Mouse (Mus musculus) limb, embryonic 15.5 days (tissue): Measurements from ENCODE around the gene Daam2. TPM values are rescaled to one million over a fixed set of nuclear protein-coding genes. Genes with fewer than 3 reads are reported as not detected.
A peak's percentile ranks its signal among the peaks of the same experiment; 100 is the strongest.

Source experiments
- ATAC-seq: fragments of 200-750 bp; cut with Nextera tagmentation; 2 replicates; pipeline ENCODE4 v1.8.0; 2017; ENCODE audit warnings: low read depth, moderate TSS enrichment; ENCODE audit not compliant: insufficient number of reproducible peaks, low FRiP score, low TSS enrichment
- H3K27ac ChIP-seq: fragments of 300-500 bp; sonication (generic); 2 replicates; pipeline ENCODE4 v1.5.1; 2015; ENCODE audit warnings: moderate library complexity, mild to moderate bottlenecking, inconsistent platforms
- H3K27me3 ChIP-seq: fragments of 300-500 bp; sonication (generic); 2 replicates; pipeline ENCODE4 v1.6.1; 2015; ENCODE audit warnings: inconsistent platforms
- H3K36me3 ChIP-seq: fragments of 300-500 bp; sonication (generic); 2 replicates; pipeline ENCODE4 v1.6.1; 2015; ENCODE audit warnings: inconsistent platforms
- H3K4me1 ChIP-seq: fragments of 300-500 bp; sonication (generic); 2 replicates; pipeline ENCODE4 v1.6.1; 2015; ENCODE audit warnings: inconsistent platforms
- H3K4me2 ChIP-seq: fragments of 300-500 bp; sonication (generic); 2 replicates; pipeline ENCODE4 v1.6.1; 2015; ENCODE audit warnings: mild to moderate bottlenecking, inconsistent platforms
- H3K4me3 ChIP-seq: fragments of 300-500 bp; sonication (generic); 2 replicates; pipeline ENCODE4 v1.5.1; 2015; ENCODE audit warnings: mild to moderate bottlenecking, inconsistent platforms
- H3K9ac ChIP-seq: fragments of 300-500 bp; sonication (generic); 2 replicates; pipeline ENCODE4 v1.6.1; 2015; ENCODE audit warnings: inconsistent platforms
- H3K9me3 ChIP-seq: fragments of 300-500 bp; sonication (generic); 2 replicates; pipeline ENCODE4 v1.6.1; 2016; ENCODE audit warnings: inconsistent platforms
- WGBS: fragments of 180-500 bp; shearing (Covaris S2); methylation state at CpG from one replicate; pipeline ENCODE4 v1.1.7; 2015; 5-methylcytosine and 5-hydroxymethylcytosine counted together
- polyA plus RNA-seq: library from polyadenylated mRNA; unstranded; fragments of >200 nt; fragmentation: Nextera tagmentation; extraction: Ambion mirVana; gene quantifications from 2 replicates; pipeline ENCODE4 v1.2.1, GENCODE M21; 2015

Daam2 gene
- polyA plus RNA-seq, 1 experiment from 2014 or later, result 9.9 TPM

DNA sequence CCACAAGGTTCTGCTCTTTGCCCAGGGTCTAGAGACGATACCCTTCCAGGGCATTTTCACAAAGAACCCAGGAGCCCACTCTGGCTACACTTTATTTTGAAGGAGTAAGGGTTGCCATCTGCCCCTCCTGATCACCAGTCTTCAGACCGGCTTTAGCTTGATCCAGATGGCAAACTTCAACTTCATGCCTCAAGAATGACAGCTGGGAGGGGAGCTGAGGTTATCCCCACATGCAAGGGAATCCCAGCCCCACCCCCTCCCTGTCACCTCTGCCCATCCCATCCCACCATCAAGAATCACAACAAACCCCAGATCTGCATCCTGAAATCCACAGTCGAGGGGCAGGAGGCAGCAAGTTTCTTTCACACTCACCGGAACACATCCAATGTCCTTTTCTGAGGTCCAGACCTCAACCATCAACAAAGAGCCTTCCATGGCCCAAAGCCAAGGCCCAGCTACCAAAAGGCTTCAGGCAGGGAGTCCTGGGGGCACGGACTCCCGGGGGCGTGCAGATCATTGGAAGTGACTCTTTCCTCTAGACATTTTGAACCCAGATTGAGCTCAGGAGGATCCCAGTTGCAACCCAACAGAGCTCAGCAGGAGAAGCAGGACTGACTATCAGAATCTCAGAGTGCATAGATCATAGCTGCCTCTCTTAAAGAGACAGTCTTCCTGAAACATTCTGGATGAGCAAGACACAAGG lies 35.5 kb downstream of the Daam2 start:
- H3K27ac ChIP-seq, result no peak overlapping the region
- H3K9ac ChIP-seq, result no peak overlapping the region
- H3K4me2 ChIP-seq, result no peak overlapping the region
- no peaks in the 10 kb centered on the region for H3K36me3 ChIP-seq
- peaks cover 9% of the 10 kb centered on the region; the same call in 1 of the 2 replicates for H3K4me1 ChIP-seq
- H3K27me3 ChIP-seq, result no peaks in the 10 kb centered on the region
- no peaks in the 10 kb centered on the region for H3K9me3 ChIP-seq
- no peak for ATAC-seq
- no peak overlapping the region for H3K4me3 ChIP-seq
- WGBS, result 69% methylated on average over 7 of the region's 7 CpGs

DNA sequence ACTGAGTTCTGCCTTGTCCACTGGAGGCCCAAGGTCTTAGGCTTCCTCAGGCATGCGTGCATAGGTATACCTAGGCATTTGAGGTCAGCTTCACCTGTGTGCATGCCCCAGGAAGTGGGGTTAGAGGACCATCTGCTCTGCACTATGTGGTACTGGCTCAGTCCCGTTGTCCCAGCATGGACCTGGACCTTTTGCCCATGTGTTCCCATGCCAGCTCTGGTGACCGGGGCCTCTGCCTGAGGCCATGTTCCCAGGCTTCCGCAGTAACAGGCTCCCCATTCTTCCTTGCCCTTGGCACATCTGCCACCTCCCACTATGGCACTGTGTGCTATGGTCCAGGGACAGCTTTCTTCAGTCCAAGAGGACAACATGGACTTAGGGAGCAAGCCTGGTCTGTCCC lies 36.1 kb downstream of the Daam2 start:
- Histone ChIP-seq H3K27ac (no peak overlapping the region), H3K4me3 (no peak overlapping the region), H3K27me3 (no peaks in the 10 kb centered on the region), H3K9ac (no peak overlapping the region), H3K36me3 (no peaks in the 10 kb centered on the region), H3K4me2 (no peak overlapping the region), H3K4me1 (peaks cover 9% of the 10 kb centered on the region; the same call in 1 of the 2 replicates), H3K9me3 (no peaks in the 10 kb centered on the region)
- ATAC-seq, result no peak
- 81% methylated on average over 4 of the region's 4 CpGs for WGBS

DNA sequence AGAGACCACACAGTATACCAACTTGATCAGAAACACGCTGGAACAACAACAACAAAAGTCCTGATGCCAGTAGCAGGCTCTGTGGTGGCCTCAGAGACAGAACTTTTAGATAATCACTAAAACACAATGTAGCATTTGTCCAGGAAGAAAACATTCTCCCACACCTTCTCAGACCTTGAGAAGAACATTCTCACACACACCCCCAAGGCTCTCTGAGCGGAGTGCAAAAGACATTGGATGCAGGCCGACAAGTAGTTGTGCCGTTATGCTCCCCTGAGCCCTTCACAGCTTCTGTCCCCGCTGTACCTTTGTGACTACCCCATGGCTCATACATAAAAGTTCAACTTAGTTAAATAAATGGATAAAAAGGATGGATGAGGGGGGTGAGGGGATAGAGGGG lies 37.6 kb downstream of the Daam2 start:
- no peak for ATAC-seq
- H3K4me2 ChIP-seq, result no peak overlapping the region
- H3K9ac ChIP-seq, result no peak overlapping the region
- WGBS, result 81% methylated on average over 5 of the region's 5 CpGs
- peaks cover 13% of the 10 kb centered on the region; the same call in 1 of the 2 replicates for H3K4me1 ChIP-seq
- no peaks in the 10 kb centered on the region for H3K36me3 ChIP-seq
- H3K9me3 ChIP-seq, result no peaks in the 10 kb centered on the region
- no peaks in the 10 kb centered on the region for H3K27me3 ChIP-seq
- no peak overlapping the region for H3K4me3 ChIP-seq
- no peak overlapping the region for H3K27ac ChIP-seq

DNA sequence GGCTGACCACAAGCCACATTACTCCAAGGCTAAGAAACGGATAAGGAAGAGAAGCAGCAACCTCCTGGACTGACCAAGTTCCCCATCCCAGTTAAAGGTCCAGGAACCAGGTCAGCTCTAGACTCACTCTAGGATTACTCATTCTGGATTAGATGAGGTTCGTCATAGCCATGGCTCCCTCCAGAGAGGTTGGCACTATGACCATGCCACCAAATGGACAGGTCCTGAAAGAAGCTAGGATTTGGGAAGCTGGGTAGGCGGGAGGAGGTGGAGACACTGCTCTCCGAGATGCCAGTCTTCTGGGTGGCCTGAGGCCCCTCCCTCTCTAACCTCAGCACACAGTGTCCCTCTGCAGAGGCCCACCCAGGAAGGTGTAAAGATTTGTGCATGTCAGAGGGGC lies 38.2 kb downstream of the Daam2 start:
- Histone ChIP-seq H3K4me1 (peaks cover 13% of the 10 kb centered on the region; the same call in 1 of the 2 replicates), H3K9me3 (no peaks in the 10 kb centered on the region), H3K9ac (no peak overlapping the region), H3K4me3 (no peak overlapping the region), H3K4me2 (no peak overlapping the region), H3K27me3 (no peaks in the 10 kb centered on the region), H3K27ac (no peak overlapping the region), H3K36me3 (no peaks in the 10 kb centered on the region)
- no peak for ATAC-seq
- 82% methylated on average over 4 of the region's 4 CpGs for WGBS

DNA sequence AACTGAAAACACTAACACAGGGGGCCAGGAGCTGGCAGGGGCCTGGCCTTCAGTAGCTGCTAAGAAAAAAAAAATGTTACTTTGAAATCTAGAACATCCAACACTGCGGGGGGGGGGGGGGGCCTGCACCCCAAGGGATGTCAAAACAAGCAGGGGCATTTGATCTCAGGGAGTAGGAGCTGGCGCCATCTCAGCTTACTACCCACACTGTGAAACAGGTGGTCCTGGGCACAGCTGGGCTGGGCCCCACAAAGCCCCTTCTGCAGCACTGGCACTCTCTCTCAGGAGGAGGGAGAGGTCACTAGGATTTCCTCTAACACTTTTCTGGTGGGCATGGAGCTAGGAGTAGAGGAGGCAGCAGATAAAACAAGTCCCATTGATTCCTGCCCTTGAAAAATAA lies 39.6 kb downstream of the Daam2 start:
- 60% methylated on average over 2 of the region's 2 CpGs for WGBS
- Histone ChIP-seq H3K4me2 (no peak overlapping the region), H3K9me3 (no peaks in the 10 kb centered on the region), H3K27me3 (no peaks in the 10 kb centered on the region), H3K36me3 (no peaks in the 10 kb centered on the region), H3K4me3 (no peak overlapping the region), H3K4me1 (peaks cover 20% of the 10 kb centered on the region; the same call in 1 of the 2 replicates), H3K9ac (no peak overlapping the region), H3K27ac (no peak overlapping the region)
- no peak for ATAC-seq

DNA sequence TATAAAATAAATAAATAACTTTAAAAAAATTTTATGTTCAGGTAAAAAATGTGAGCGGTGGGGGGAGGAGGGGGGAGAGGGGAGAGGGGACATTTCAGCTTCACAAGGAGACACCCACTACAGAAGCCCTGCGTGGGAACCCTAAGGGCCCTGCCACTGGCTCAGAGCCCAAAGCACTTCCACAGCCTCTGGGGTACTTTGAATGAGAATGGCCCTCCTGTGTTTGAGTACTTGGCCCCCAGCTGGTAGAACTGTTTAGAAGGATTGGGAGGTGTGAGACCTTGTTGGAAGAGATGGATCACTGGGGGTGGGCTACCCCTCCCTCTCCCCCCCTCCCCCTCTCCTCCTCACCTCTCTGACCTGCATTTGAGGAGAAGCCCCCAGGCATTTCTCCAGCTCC lies 41.7 kb downstream of the Daam2 start:
- Histone ChIP-seq H3K4me1 (peaks cover 20% of the 10 kb centered on the region; the same call in 1 of the 2 replicates), H3K27me3 (no peaks in the 10 kb centered on the region), H3K4me3 (no peak overlapping the region), H3K9ac (no peak overlapping the region), H3K4me2 (no peak overlapping the region), H3K27ac (no peak overlapping the region), H3K36me3 (no peaks in the 10 kb centered on the region), H3K9me3 (no peaks in the 10 kb centered on the region)
- WGBS, result 43% methylated on average over 2 of the region's 2 CpGs
- ATAC-seq, result no peak

DNA sequence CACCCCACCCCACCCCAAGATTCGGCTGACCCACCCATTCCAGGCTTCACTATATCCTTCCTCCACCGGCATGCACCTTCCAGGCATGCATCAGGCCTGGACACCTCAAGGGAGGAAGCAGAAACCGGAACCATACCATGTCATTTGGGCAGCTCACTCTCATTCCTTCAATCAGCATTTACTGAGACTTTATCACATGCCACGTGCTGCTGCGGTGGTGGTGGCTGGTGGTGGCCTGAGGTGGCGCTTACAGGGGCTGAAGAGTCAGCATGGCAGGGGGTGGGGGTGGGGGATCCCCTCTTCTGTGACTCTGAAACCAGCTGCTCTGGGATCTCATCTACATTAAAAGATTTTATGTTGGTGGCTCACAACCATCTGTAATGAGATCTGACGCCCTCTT lies 42.1 kb downstream of the Daam2 start:
- H3K27me3 ChIP-seq, result no peaks in the 10 kb centered on the region
- H3K4me2 ChIP-seq, result no peak overlapping the region
- H3K4me3 ChIP-seq, result no peak overlapping the region
- no peaks in the 10 kb centered on the region for H3K9me3 ChIP-seq
- H3K9ac ChIP-seq, result no peak overlapping the region
- H3K4me1 ChIP-seq, result peaks cover 20% of the 10 kb centered on the region; the same call in 1 of the 2 replicates
- no peak overlapping the region for H3K27ac ChIP-seq
- WGBS, result 43% methylated on average over 7 of the region's 7 CpGs
- no peak for ATAC-seq
- no peaks in the 10 kb centered on the region for H3K36me3 ChIP-seq

DNA sequence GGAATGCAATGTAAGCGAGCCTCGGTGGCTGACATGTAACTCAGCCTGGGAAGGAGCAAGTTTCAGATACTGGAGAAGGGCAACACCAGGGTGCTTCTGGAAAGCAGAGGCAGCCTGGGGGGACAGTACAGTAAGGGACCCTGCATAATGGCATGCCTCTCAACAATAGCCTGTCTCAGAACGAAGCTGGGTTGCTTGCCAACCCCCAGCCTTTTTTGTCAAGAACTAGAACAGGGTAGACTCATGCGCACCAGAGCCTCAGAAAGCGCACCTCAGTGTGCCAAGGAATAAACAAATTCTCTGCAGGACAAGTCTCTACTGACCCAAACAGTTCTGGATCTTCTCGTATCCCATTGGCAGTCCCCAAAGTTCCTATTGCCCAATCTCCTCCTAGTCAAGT lies 43.5 kb downstream of the Daam2 start:
- Histone ChIP-seq H3K36me3 (no peaks in the 10 kb centered on the region), H3K4me2 (no peak overlapping the region), H3K4me1 (peaks cover 23% of the 10 kb centered on the region; the same call in 1 of the 2 replicates), H3K27ac (no peak overlapping the region), H3K4me3 (no peak overlapping the region), H3K9ac (no peak overlapping the region), H3K9me3 (no peaks in the 10 kb centered on the region), H3K27me3 (no peaks in the 10 kb centered on the region)
- 73% methylated on average over 6 of the region's 6 CpGs for WGBS
- no peak for ATAC-seq

DNA sequence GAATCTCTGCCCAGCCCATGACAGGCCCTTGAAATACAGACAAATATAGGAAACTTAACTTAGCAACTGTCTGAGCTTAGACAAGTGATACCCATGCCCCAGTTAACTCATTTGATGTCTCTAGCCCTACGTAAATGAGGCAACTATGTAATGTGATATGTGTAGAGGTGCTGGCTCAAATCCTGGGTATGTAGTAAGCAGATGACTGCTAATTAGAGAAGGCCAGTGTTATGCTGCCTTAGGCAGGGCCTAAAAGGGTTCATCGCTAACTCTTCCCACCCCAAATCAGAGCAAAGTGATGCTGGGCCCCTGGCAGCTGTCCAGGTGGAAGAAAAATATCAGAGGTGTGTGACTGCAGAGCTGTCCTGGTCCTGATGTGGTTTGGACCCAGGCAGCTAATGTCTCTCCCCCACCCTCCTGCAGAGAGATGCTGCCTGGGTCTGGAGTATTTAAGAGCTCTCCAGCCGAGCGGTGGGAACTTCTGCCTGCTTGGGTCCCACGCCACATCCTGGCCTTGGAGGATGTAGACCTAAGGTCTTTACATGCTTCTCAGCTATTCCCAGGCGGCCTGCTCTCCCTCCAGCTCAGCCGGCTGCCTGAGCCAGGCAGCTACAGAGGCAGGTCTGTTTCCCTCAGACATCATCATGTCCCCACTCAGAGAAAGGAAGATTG lies 44.4 kb downstream of the Daam2 start:
- WGBS, result 64% methylated on average over 7 of the region's 7 CpGs
- no peak overlapping the region for H3K9ac ChIP-seq
- H3K27ac ChIP-seq, result no peak overlapping the region

DNA sequence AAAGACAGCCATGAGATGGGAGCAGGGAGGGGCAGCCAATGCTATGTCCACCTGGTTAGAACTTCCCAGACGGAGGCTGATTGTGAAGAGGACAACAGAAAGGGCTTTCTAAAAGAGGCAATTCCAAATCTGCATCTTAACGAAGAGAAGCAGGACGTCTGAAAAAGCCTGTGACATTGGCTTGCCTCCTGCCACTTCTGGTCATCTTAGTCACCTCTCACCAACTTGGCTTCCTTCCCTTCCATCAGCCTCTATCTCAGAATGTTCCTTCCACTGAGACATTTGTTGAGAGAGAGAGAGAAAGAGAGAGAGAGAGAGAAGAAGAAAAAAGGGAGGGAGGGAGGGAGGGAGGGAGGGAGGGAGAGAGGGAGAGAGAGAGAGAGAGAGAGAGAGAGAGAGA lies 47.1 kb downstream of the Daam2 start:
- H3K27ac ChIP-seq, result no peak overlapping the region
- no peaks in the 10 kb centered on the region for H3K27me3 ChIP-seq
- no peak overlapping the region for H3K4me3 ChIP-seq
- H3K4me2 ChIP-seq, result no peak overlapping the region
- peaks cover 16% of the 10 kb centered on the region for H3K4me1 ChIP-seq
- no peak for ATAC-seq
- WGBS, result 77% methylated on average over 3 of the region's 3 CpGs
- no peaks in the 10 kb centered on the region for H3K36me3 ChIP-seq
- H3K9me3 ChIP-seq, result no peaks in the 10 kb centered on the region
- no peak overlapping the region for H3K9ac ChIP-seq

More for the DNA sequence above, 44.4 kb downstream of the Daam2 start:
- H3K9me3 ChIP-seq, result no peaks in the 10 kb centered on the region
- no peak overlapping the region for H3K4me3 ChIP-seq
- peaks cover 24% of the 10 kb centered on the region; the same call in 1 of the 2 replicates for H3K4me1 ChIP-seq
- ATAC-seq, result peak; percentile 50; the same call in 1 of the 2 replicates
- no peaks in the 10 kb centered on the region for H3K36me3 ChIP-seq
- H3K27me3 ChIP-seq, result no peaks in the 10 kb centered on the region
- no peak overlapping the region for H3K4me2 ChIP-seq

DNA sequence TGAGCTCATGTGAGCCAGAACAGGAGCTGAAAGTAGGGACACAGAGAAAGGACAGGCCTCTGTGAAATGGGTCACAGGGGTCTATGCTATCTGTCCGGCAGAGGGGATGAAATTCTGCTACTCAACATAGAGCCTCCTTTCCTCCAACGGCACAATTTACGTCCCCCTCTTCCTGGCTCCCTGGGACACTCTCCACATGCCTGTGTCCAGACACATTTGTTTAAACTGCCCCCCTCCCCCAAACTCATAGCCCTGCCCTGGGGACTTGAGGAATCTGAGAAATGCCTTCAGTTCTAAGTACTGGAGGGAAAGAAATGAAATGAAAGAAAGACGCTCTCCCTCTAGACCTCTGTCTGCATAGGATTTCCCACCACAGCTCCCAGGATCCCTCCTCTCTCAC lies 48.5 kb downstream of the Daam2 start:
- Histone ChIP-seq H3K4me2 (no peak overlapping the region), H3K9me3 (no peaks in the 10 kb centered on the region), H3K4me3 (no peak overlapping the region), H3K36me3 (peaks cover 5% of the 10 kb centered on the region; the same call in 1 of the 2 replicates), H3K27ac (no peak overlapping the region), H3K27me3 (no peaks in the 10 kb centered on the region), H3K9ac (no peak overlapping the region), H3K4me1 (peaks cover 16% of the 10 kb centered on the region)
- no peak for ATAC-seq
- WGBS, result 41% methylated on average over 4 of the region's 4 CpGs

DNA sequence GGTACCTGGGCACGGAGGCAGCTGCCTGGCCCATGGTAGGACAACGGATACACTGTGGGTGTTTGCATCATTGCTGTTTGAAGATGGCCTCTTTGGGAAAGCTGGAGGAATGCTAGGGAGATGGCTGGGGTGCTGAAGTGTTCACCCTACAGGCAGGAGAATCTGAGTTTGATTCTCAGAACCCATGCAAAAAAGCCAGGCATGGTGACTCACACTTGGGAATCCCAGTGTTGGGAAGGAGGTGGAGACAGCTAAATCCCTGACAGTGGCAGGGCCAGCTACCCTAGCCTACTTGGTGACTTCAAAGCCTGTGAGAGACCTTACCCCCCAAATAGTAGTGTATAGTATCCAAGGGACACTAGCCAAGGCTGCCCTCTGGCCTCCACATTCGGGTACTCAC lies 49.0 kb downstream of the Daam2 start:
- Histone ChIP-seq H3K27me3 (no peaks in the 10 kb centered on the region), H3K9me3 (no peaks in the 10 kb centered on the region), H3K36me3 (peaks cover 5% of the 10 kb centered on the region; the same call in 1 of the 2 replicates), H3K4me3 (no peak overlapping the region), H3K4me1 (peaks cover 13% of the 10 kb centered on the region), H3K9ac (no peak overlapping the region), H3K27ac (no peak overlapping the region), H3K4me2 (no peak overlapping the region)
- ATAC-seq, result no peak
- WGBS, result 89% methylated on average over 3 of the region's 3 CpGs
